Mouse (Mus musculus) T-helper 2 cell (primary cell): Measurements from ENCODE around the gene Idh2.

ENCODE experiments used
- in situ Hi-C: fragments of 300-600 bp; cut with MboI, MseI; formaldehyde crosslinking; loops from one replicate; pipeline ENCODE4 v1.15.1; 2025; ENCODE audit warnings: high pct_unique_total_duplicates

Idh2 gene

GRCm38 (mm10) chr7:80085970-80086715 is 29.0 kb downstream of the Idh2 start:
- in situ Hi-C loops: no loop called here

- in situ Hi-C loops: loop anchor here (5.0 kb wide), 1 partner anchor 72 kb away; no protein-coding TSS in a partner anchor
Observed at GRCm38 (mm10) chr7:80084484-80084931, 30.7 kb downstream of the Idh2 start.

- in situ Hi-C loops: loop anchor here (5.0 kb wide), 1 partner anchor 70 kb away; no protein-coding TSS in a partner anchor
Observed at GRCm38 (mm10) chr7:80081586-80082554, 33.3 kb downstream of the Idh2 start.

GRCm38 (mm10) chr7:80078792-80079301 is 36.3 kb downstream of the Idh2 start:
- in situ Hi-C loops: no loop called here

GRCm38 (mm10) chr7:80077801-80078200 is 37.4 kb downstream of the Idh2 start:
- in situ Hi-C loops: no loop called here

- in situ Hi-C loops: no loop called here
Observed at GRCm38 (mm10) chr7:80076961-80077716, 38.1 kb downstream of the Idh2 start.

GRCm38 (mm10) chr7:80075946-80076583 is 39.1 kb downstream of the Idh2 start:
- in situ Hi-C loops: no loop called here

GRCm38 (mm10) chr7:80074921-80075441 is 40.2 kb downstream of the Idh2 start:
- in situ Hi-C loops: no loop called here

GRCm38 (mm10) chr7:80073506-80073905 is 41.7 kb downstream of the Idh2 start:
- in situ Hi-C loops: no loop called here

- in situ Hi-C loops: no loop called here
Observed at GRCm38 (mm10) chr7:80072297-80072696, 42.9 kb downstream of the Idh2 start.

- in situ Hi-C loops: no loop called here
Observed at GRCm38 (mm10) chr7:80071209-80071608, 44.0 kb downstream of the Idh2 start.

- in situ Hi-C loops: loop anchor here (5.0 kb wide), 1 partner anchor 82 kb away; no protein-coding TSS in a partner anchor
Observed at GRCm38 (mm10) chr7:80069615-80070327, 45.4 kb downstream of the Idh2 start.

GRCm38 (mm10) chr7:80068341-80068740 is 46.9 kb downstream of the Idh2 start:
- in situ Hi-C loops: loop anchor here (5.0 kb wide), 1 partner anchor 81 kb away; no protein-coding TSS in a partner anchor

GRCm38 (mm10) chr7:80066675-80067455 is 48.3 kb downstream of the Idh2 start:
- in situ Hi-C loops: loop anchor here (5.0 kb wide), 1 partner anchor 80 kb away; no protein-coding TSS in a partner anchor

GRCm38 (mm10) chr7:80065250-80065649 is 49.9 kb downstream of the Idh2 start:
- in situ Hi-C loops: loop anchor here (5.0 kb wide), 1 partner anchor 78 kb away; no protein-coding TSS in a partner anchor

GRCm38 (mm10) chr7:80063902-80064736 is 51.1 kb downstream of the Idh2 start:
- in situ Hi-C loops: no loop called here

- in situ Hi-C loops: no loop called here
Observed at GRCm38 (mm10) chr7:80063244-80063643, 51.9 kb downstream of the Idh2 start.
